ENCODE assay signal across 9 mouse cellular contexts in genomic region chr7:43873237-43873636, GRCm38 (mm10). TPM values are rescaled to one million over a fixed set of nuclear protein-coding genes. Genes with fewer than 3 reads are reported as not detected.
DNase-seq lines count a peak whose midpoint lies in the region; ATAC-seq and TF ChIP-seq lines count a peak whose summit lies in the region.
"Had no signal": no experiment of that assay in that cellular context is flagged by ENCODE, and none has a peak within 500 bp of the region (broad histone marks: within the 10 kb centered on the region; RNA-seq: fewer than 3 reads in every experiment).

No protein-coding gene starts in this region.

- no peaks in the 10 kb centered on the region for H3K9me3 ChIP-seq in heart, embryonic 10.5 days
- no peaks in the 10 kb centered on the region for H3K9me3 ChIP-seq in liver, embryonic 14.5 days (ENCODE audit: control insufficient read depth, low read length)

- H3K9ac ChIP-seq in liver, embryonic 14.5 days (replicated peaks): no peak overlapping the region

- no peak overlapping the region for H3K27ac ChIP-seq in heart, embryonic 10.5 days
- no peak overlapping the region for H3K27ac ChIP-seq in liver, embryonic 14.5 days

- 6% methylated on average over 10 of the region's 10 CpGs for WGBS in heart, embryonic 10.5 days
- WGBS in liver, embryonic 14.5 days (ENCODE audit: insufficient replicate concordance): 9% methylated on average over 10 of the region's 10 CpGs

- no peak overlapping the region for H3K4me2 ChIP-seq in liver, embryonic 14.5 days (ENCODE audit: low read depth)

- no peaks in the 10 kb centered on the region for H3K4me1 ChIP-seq in heart, embryonic 10.5 days
- H3K4me1 ChIP-seq in liver, embryonic 14.5 days (replicated peaks; ENCODE audit: control insufficient read depth in 2 of 2, insufficient read depth in 2 of 2, low read length in 1 of 2): no peaks in the 10 kb centered on the region

- TF ChIP-seq EP300 in liver, embryonic 14.5 days (IDR thresholded peaks at IDR 0.05; ENCODE audit: low read depth): no peak

- peaks cover 9% of the 10 kb centered on the region; the same call in 1 of the 2 replicates for H3K27me3 ChIP-seq in heart, embryonic 10.5 days (ENCODE audit: insufficient read depth, poor library complexity, severe bottlenecking)
- no peaks in the 10 kb centered on the region for H3K27me3 ChIP-seq in liver, embryonic 14.5 days (ENCODE audit: control insufficient read depth, insufficient read depth, low read length)

- peak; percentile 90 for TF ChIP-seq CTCF in liver, embryonic 14.5 days (IDR thresholded peaks at IDR 0.05; ENCODE audit: low read depth)

- no peaks in the 10 kb centered on the region for H3K36me3 ChIP-seq in heart, embryonic 10.5 days
- no peaks in the 10 kb centered on the region for H3K36me3 ChIP-seq in liver, embryonic 14.5 days (replicated peaks; ENCODE audit: control insufficient read depth, insufficient read depth, low read depth)

- ATAC-seq in liver, embryonic 14.5 days (ENCODE audit: insufficient read depth): no peak

- no peak overlapping the region for H3K4me3 ChIP-seq in heart, embryonic 10.5 days
- no peak overlapping the region for H3K4me3 ChIP-seq in liver, embryonic 14.5 days (ENCODE audit: insufficient read depth in 1 of 2, low read depth in 2 of 2, low read length in 2 of 2)

- peak; percentile 17 to 24 for DNase-seq in B cell, adult 2 months
- peak; percentile 90 for DNase-seq in ZHBTc4 (ENCODE audit: low read depth, low spot score)
- DNase-seq in embryo, embryonic 10 days (ENCODE audit: low spot score): peak; percentile 91
- DNase-seq in heart, embryonic 10.5 days (ENCODE audit: low spot score): peak; percentile 84
- peak; percentile 77 for DNase-seq in kidney, postnatal 14 days
- peak in 1 of 3 experiments; percentile 13 for DNase-seq in liver, embryonic 14.5 days (ENCODE audit: low read depth in 3 of 3, low spot score in 3 of 3)
- peak; percentile 22 for DNase-seq in retina, adult 2 months (ENCODE audit: low read depth, low spot score)
- peak; percentile 72 for DNase-seq in urinary bladder, postnatal 25 days (ENCODE audit: low spot score)

RNA-seq across cellular contexts. Expression of gene Klk4, which starts 7.7 kb away (rescaled TPM):
- 0.10 TPM in 1 of 2 replicates, not detected in the other for polyA plus RNA-seq in heart, embryonic 10.5 days (2016; fragmentation: Nextera tagmentation; extraction: Ambion mirVana)
- polyA plus RNA-seq in liver, embryonic 14.5 days (2012; rRNA removed): not detected in 2 replicates
- polyA plus RNA-seq in liver, embryonic 14.5 days (2014; fragmentation: Nextera tagmentation; extraction: Ambion mirVana): not detected in 2 replicates
- polyA plus RNA-seq: heart, embryonic 14.5 days had no signal

RNA-seq across cellular contexts. Expression of gene Klk5, which starts 31.5 kb away (rescaled TPM):
- polyA plus RNA-seq in heart, embryonic 10.5 days (2016; fragmentation: Nextera tagmentation; extraction: Ambion mirVana): 0.14 TPM in 1 of 2 replicates, not detected in the other
- not detected in 2 replicates for polyA plus RNA-seq in liver, embryonic 14.5 days (2012; rRNA removed)
- polyA plus RNA-seq in liver, embryonic 14.5 days (2014; fragmentation: Nextera tagmentation; extraction: Ambion mirVana): not detected in 2 replicates
- polyA plus RNA-seq: heart, embryonic 14.5 days had no signal

RNA-seq across cellular contexts. Expression of gene Klk6, which starts 48.9 kb away (rescaled TPM):
- not detected in 2 replicates for polyA plus RNA-seq in heart, embryonic 10.5 days (2016; fragmentation: Nextera tagmentation; extraction: Ambion mirVana)
- polyA plus RNA-seq in liver, embryonic 14.5 days (2012; rRNA removed): not detected in 2 replicates
- polyA plus RNA-seq in liver, embryonic 14.5 days (2014; fragmentation: Nextera tagmentation; extraction: Ambion mirVana): not detected in 2 replicates
- polyA plus RNA-seq: heart, embryonic 14.5 days had no signal
